Mouse (Mus musculus): Measurements from ENCODE around the gene Pla2g4f.

Pla2g4f gene

GRCm38 (mm10) chr2:120313976-120314375, at the start of gene Pla2g4f:
Gene Pla2g4f, minus strand, starts transcription at chr2:120314165.
- no peak for DNase-seq (ENCODE audit: low spot score)

- DNase-seq (ENCODE audit: low spot score): no peak
Measured at GRCm38 (mm10) chr2:120360425-120360824, 46.5 kb upstream of the Pla2g4f start.

- peak; percentile 79 for DNase-seq (ENCODE audit: low spot score)
Measured at GRCm38 (mm10) chr2:120352682-120353646, 39.0 kb upstream of the Pla2g4f start, which contains the start of gene Vps39. Gene Vps39, minus strand, starts transcription at chr2:120353137.

GRCm38 (mm10) chr2:120351321-120351720, 37.4 kb upstream of the Pla2g4f start:
- no peak for DNase-seq (ENCODE audit: low spot score)

GRCm38 (mm10) chr2:120348120-120348519, 34.2 kb upstream of the Pla2g4f start:
- no peak for DNase-seq (ENCODE audit: low spot score)

- no peak for DNase-seq (ENCODE audit: low spot score)
Measured at GRCm38 (mm10) chr2:120341741-120342140, 27.8 kb upstream of the Pla2g4f start.

- no peak for DNase-seq (ENCODE audit: low spot score)
Measured at GRCm38 (mm10) chr2:120337886-120338285, 23.9 kb upstream of the Pla2g4f start.

GRCm38 (mm10) chr2:120331575-120331974, 17.6 kb upstream of the Pla2g4f start:
- DNase-seq (ENCODE audit: low spot score): no peak

GRCm38 (mm10) chr2:120315077-120315476, 1.1 kb upstream of the Pla2g4f start:
- no peak for DNase-seq (ENCODE audit: low spot score)

GRCm38 (mm10) chr2:120314487-120314886, 522 bp upstream of the Pla2g4f start:
- DNase-seq (ENCODE audit: low spot score): no peak

- DNase-seq (ENCODE audit: low spot score): no peak
Measured at GRCm38 (mm10) chr2:120312276-120312825, 1.6 kb downstream of the Pla2g4f start.

GRCm38 (mm10) chr2:120304113-120304512, 9.9 kb downstream of the Pla2g4f start:
- no peak for DNase-seq (ENCODE audit: low spot score)

- DNase-seq (ENCODE audit: low spot score): no peak
Measured at GRCm38 (mm10) chr2:120301076-120301475, 12.9 kb downstream of the Pla2g4f start.

GRCm38 (mm10) chr2:120299866-120300265, 14.1 kb downstream of the Pla2g4f start:
- no peak for DNase-seq (ENCODE audit: low spot score)

- DNase-seq (ENCODE audit: low spot score): no peak
Measured at GRCm38 (mm10) chr2:120296160-120296559, 17.8 kb downstream of the Pla2g4f start.

- DNase-seq (ENCODE audit: low spot score): no peak
Measured at GRCm38 (mm10) chr2:120291471-120292078, 22.4 kb downstream of the Pla2g4f start.

- DNase-seq (ENCODE audit: low spot score): no peak
Measured at GRCm38 (mm10) chr2:120288995-120289394, 25.0 kb downstream of the Pla2g4f start, which contains the start of gene Pla2g4d. Gene Pla2g4d, minus strand, starts transcription at chr2:120289197.

- no peak for DNase-seq (ENCODE audit: low spot score)
Measured at GRCm38 (mm10) chr2:120288401-120288800, 25.6 kb downstream of the Pla2g4f start.

- DNase-seq (ENCODE audit: low spot score): no peak
Measured at GRCm38 (mm10) chr2:120285639-120286038, 28.3 kb downstream of the Pla2g4f start.

GRCm38 (mm10) chr2:120284705-120285104, 29.3 kb downstream of the Pla2g4f start:
- DNase-seq (ENCODE audit: low spot score): no peak

GRCm38 (mm10) chr2:120284094-120284493, 29.9 kb downstream of the Pla2g4f start:
- no peak for DNase-seq (ENCODE audit: low spot score)

GRCm38 (mm10) chr2:120283550-120283949, 30.4 kb downstream of the Pla2g4f start:
- no peak for DNase-seq (ENCODE audit: low spot score)

GRCm38 (mm10) chr2:120281221-120281620, 32.7 kb downstream of the Pla2g4f start:
- no peak for DNase-seq (ENCODE audit: low spot score)
